Mouse (Mus musculus): ENCODE measurements around the gene Sema3f. TPM values are rescaled to one million over a fixed set of nuclear protein-coding genes. Genes with fewer than 3 reads are reported as not detected.

The Sema3f gene
- 123 and 153 TPM in 2 replicates for polyA plus RNA-seq (2012; rRNA removed)

GRCm38 (mm10) chr9:107709697-107710483 lies at the start of gene Sema3f:
TSS of gene Sema3f (minus strand) at chr9:107710475.

DNA sequence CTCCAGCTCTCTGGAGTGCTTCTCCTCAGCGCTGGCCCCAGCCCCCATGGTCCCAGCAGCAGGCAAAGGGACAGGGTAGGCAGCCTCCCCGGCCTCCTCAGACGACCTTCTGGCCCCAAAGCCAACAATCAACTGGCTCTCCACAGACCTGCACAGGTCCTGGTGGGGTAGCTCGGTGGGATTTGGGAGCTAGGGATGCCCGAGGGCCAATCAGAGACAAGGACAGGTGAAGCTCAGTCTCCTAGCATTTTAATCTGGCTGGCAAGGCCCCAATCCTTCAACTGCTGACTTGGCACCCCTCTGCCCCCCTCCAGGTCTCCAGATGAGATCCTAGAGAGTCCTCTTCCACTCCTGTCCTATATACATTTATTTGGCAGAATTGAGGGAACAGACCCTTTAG lies 30.8 kb downstream of the Sema3f start, which contains the start of gene Gnat1:
Gnat1 (minus strand) TSS at position 212 of the 400 bp plus-strand sequence.

GRCm38 (mm10) chr9:107669480-107669945 lies 40.8 kb downstream of the Sema3f start, which contains the start of gene Slc38a3:
TSS of gene Slc38a3 (minus strand) at chr9:107669530.

GRCm38 (mm10) chr9:107635279-107636028 lies 74.8 kb downstream of the Sema3f start, which contains the start of gene Gnai2:
TSS of gene Gnai2 (minus strand) at chr9:107635367.

Other genes starting within 250 kb of the Sema3f start
- gene Tmem115, start 176.5 kb downstream of the Sema3f start, polyA plus RNA-seq (2012; rRNA removed): 86.5 and 92.7 TPM in 2 replicates
- 70.4 and 85.0 TPM in 2 replicates for gene Cyb561d2, start 168.3 kb downstream of the Sema3f start, polyA plus RNA-seq (2012; rRNA removed)
- gene Nprl2, start 168.2 kb downstream of the Sema3f start, polyA plus RNA-seq (2012; rRNA removed): 31.6 and 40.4 TPM in 2 replicates
- gene Zmynd10, start 163.2 kb downstream of the Sema3f start, polyA plus RNA-seq (2012; rRNA removed): 13.6 and 15.0 TPM in 2 replicates
- gene Rassf1, start 158.9 kb downstream of the Sema3f start, polyA plus RNA-seq (2012; rRNA removed): 40.1 and 43.3 TPM in 2 replicates
- gene Tusc2, start 147.2 kb downstream of the Sema3f start, polyA plus RNA-seq (2012; rRNA removed): 74.2 and 84.8 TPM in 2 replicates
- 121 and 127 TPM in 2 replicates for gene Hyal2, start 142.5 kb downstream of the Sema3f start, polyA plus RNA-seq (2012; rRNA removed)
- 12.8 and 16.7 TPM in 2 replicates for gene Hyal1, start 133.5 kb downstream of the Sema3f start, polyA plus RNA-seq (2012; rRNA removed)
- gene Naa80, start 131.6 kb downstream of the Sema3f start, polyA plus RNA-seq (2012; rRNA removed): 97.2 and 99.9 TPM in 2 replicates
- gene Hyal3, start 129.7 kb downstream of the Sema3f start, polyA plus RNA-seq (2012; rRNA removed): 1.7 and 2.0 TPM in 2 replicates
- 62.0 and 68.5 TPM in 2 replicates for gene Ifrd2, start 122.8 kb downstream of the Sema3f start, polyA plus RNA-seq (2012; rRNA removed)
- 33.8 and 37.7 TPM in 2 replicates for gene Sema3b, start 101.2 kb downstream of the Sema3f start, polyA plus RNA-seq (2012; rRNA removed)
- 769 and 826 TPM in 2 replicates for gene Gnai2, start 75.1 kb downstream of the Sema3f start, polyA plus RNA-seq (2012; rRNA removed)
- 286 and 357 TPM in 2 replicates for gene Slc38a3, start 40.9 kb downstream of the Sema3f start, polyA plus RNA-seq (2012; rRNA removed)
- gene Gnat1, start 30.8 kb downstream of the Sema3f start, polyA plus RNA-seq (2012; rRNA removed): 0.17 and 0.21 TPM in 2 replicates
- 69.0 and 96.6 TPM in 2 replicates for gene Rbm5, start 60.5 kb upstream of the Sema3f start, polyA plus RNA-seq (2012; rRNA removed)
- 16.1 and 17.1 TPM in 2 replicates for gene Rbm6, start 162.8 kb upstream of the Sema3f start, polyA plus RNA-seq (2012; rRNA removed)
- 42.1 and 43.0 TPM in 2 replicates for gene Mon1a, start 177.7 kb upstream of the Sema3f start, polyA plus RNA-seq (2012; rRNA removed)
- gene Mst1r, start 196.4 kb upstream of the Sema3f start, polyA plus RNA-seq (2012; rRNA removed): 48.6 and 48.9 TPM in 2 replicates
- not detected in 2 replicates for gene Actl11, start 218.0 kb upstream of the Sema3f start, polyA plus RNA-seq (2012; rRNA removed)
- 0.30 and 0.47 TPM in 2 replicates for gene Camkv, start 225.2 kb upstream of the Sema3f start, polyA plus RNA-seq (2012; rRNA removed)
- 1.5 and 3.1 TPM in 2 replicates for gene Traip, start 239.7 kb upstream of the Sema3f start, polyA plus RNA-seq (2012; rRNA removed)